Mouse (Mus musculus) intestine, embryonic 15.5 days (tissue): ENCODE measurements at regions not wholly inside any gene's neighbourhood (a gene's known extent, or its start where the extent isn't known, plus 50 kb on each side); places are given as distances from the start of the nearest gene placed in this dataset.

Experiments
- ATAC-seq: fragments of 200-750 bp; cut with Nextera tagmentation; 2 replicates; pipeline ENCODE4 v1.8.0; 2017; ENCODE audit warnings: moderate TSS enrichment, moderate library complexity
- H3K27ac ChIP-seq: fragments of 300-500 bp; sonication (generic); 2 replicates; pipeline ENCODE4 v1.5.1; 2015; ENCODE audit warnings: mild to moderate bottlenecking, inconsistent platforms
- H3K27me3 ChIP-seq: fragments of 300-500 bp; sonication (generic); replicated peaks from 2 replicates; pipeline ENCODE4 v1.6.1; 2015; ENCODE audit warnings: inconsistent platforms
- H3K36me3 ChIP-seq: fragments of 300-500 bp; sonication (generic); 2 replicates; pipeline ENCODE4 v1.6.1; 2015; ENCODE audit warnings: inconsistent platforms
- H3K4me1 ChIP-seq: fragments of 300-500 bp; sonication (generic); replicated peaks from 2 replicates; pipeline ENCODE4 v1.6.1; 2015; ENCODE audit warnings: inconsistent platforms
- H3K4me2 ChIP-seq: fragments of 300-500 bp; sonication (generic); replicated peaks from 2 replicates; pipeline ENCODE4 v1.6.1; 2015; ENCODE audit warnings: mild to moderate bottlenecking, inconsistent platforms
- H3K4me3 ChIP-seq: fragments of 300-500 bp; sonication (generic); replicated peaks from 2 replicates; pipeline ENCODE4 v1.5.1; 2015; ENCODE audit warnings: inconsistent platforms
- H3K9ac ChIP-seq: fragments of 300-500 bp; sonication (generic); 2 replicates; pipeline ENCODE4 v1.6.1; 2015; ENCODE audit warnings: inconsistent platforms
- H3K9me3 ChIP-seq: fragments of 300-500 bp; sonication (generic); 2 replicates; pipeline ENCODE4 v1.6.1; 2016; ENCODE audit warnings: inconsistent platforms
- WGBS: fragments of 180-500 bp; shearing (Covaris S2); methylation state at CpG from one replicate; pipeline ENCODE4 v1.1.7; 2015; 5-methylcytosine and 5-hydroxymethylcytosine counted together

- Histone ChIP-seq H3K36me3 (no peaks in the 10 kb centered on the region), H3K4me3 (no peak overlapping the region), H3K9ac (no peak overlapping the region), H3K9me3 (no peaks in the 10 kb centered on the region), H3K27me3 (no peaks in the 10 kb centered on the region), H3K4me1 (no peaks in the 10 kb centered on the region), H3K27ac (no peak overlapping the region), H3K4me2 (no peak overlapping the region)
- ATAC-seq, result no peak
- 75% methylated on average over 2 of the region's 2 CpGs for WGBS
Observed at GRCm38 (mm10) chr16:53903795-53904194, 1394.0 kb downstream of the Zpld1 start.

GRCm38 (mm10) chr16:53867342-53867741 lies 1413.5 kb upstream of the Alcam start:
- ATAC-seq, result no peak
- 71% methylated on average over 3 of the region's 3 CpGs for WGBS
- Histone ChIP-seq H3K9me3 (no peaks in the 10 kb centered on the region), H3K4me3 (no peak overlapping the region), H3K36me3 (no peaks in the 10 kb centered on the region), H3K4me2 (no peak overlapping the region), H3K9ac (no peak overlapping the region), H3K27me3 (no peaks in the 10 kb centered on the region), H3K27ac (no peak overlapping the region), H3K4me1 (no peaks in the 10 kb centered on the region)

- no peak overlapping the region for H3K9ac ChIP-seq
- H3K4me1 ChIP-seq, result no peaks in the 10 kb centered on the region
- ATAC-seq, result peak; percentile 78
- H3K4me2 ChIP-seq, result no peak overlapping the region
- H3K36me3 ChIP-seq, result no peaks in the 10 kb centered on the region
- H3K27ac ChIP-seq, result no peak overlapping the region
- H3K27me3 ChIP-seq, result no peaks in the 10 kb centered on the region
- H3K4me3 ChIP-seq, result no peak overlapping the region
- no peaks in the 10 kb centered on the region for H3K9me3 ChIP-seq
- WGBS, result 67% methylated on average over 2 of the region's 2 CpGs
Observed at GRCm38 (mm10) chr16:53840678-53841077, 1386.8 kb upstream of the Alcam start.
